Mouse (Mus musculus) liver, embryonic 14.5 days (tissue): Measurements from ENCODE around the gene Cpeb3. TPM values are rescaled to one million over a fixed set of nuclear protein-coding genes. Genes with fewer than 3 reads are reported as not detected.
"Not testable (repeated sequence)": the region's sequence is repeated elsewhere in the genome, so short reads cannot be mapped to it uniquely, and the experiment has no call there.

Experiments
- ATAC-seq: fragments of 200-750 bp; cut with Nextera tagmentation; 2 replicates; pipeline ENCODE4 v1.8.0; 2017; ENCODE audit warnings: moderate number of reproducible peaks, mild to moderate bottlenecking, moderate library complexity; ENCODE audit not compliant: insufficient read depth
- DNase-seq, 3 experiments: peaks; one replicate each; pipeline ENCODE4 v3.0.0-alpha.2; 2012 to 2013; ENCODE audit warnings: low read depth in 3 of 3, low spot score in 3 of 3
- H3K27ac ChIP-seq: fragments of 300-500 bp; sonication (generic); 2 replicates; pipeline ENCODE4 v1.5.1; 2014; ENCODE audit warnings: moderate library complexity, mild to moderate bottlenecking, control low read depth, inconsistent platforms
- H3K27me3 ChIP-seq: fragments of 300-500 bp; sonication (generic); 2 replicates; pipeline ENCODE4 v1.6.1; 2014; ENCODE audit warnings: mild to moderate bottlenecking, low read length, moderate library complexity; ENCODE audit not compliant: control insufficient read depth, insufficient read depth
- H3K36me3 ChIP-seq: fragments of 300-500 bp; sonication (generic); replicated peaks from 2 replicates; pipeline ENCODE4 v1.6.1; 2014; ENCODE audit warnings: low read depth; ENCODE audit not compliant: control insufficient read depth, insufficient read depth
- H3K4me1 ChIP-seq, 2 experiments: fragments of 200-500 bp in 1 of 2; fragments of 300-500 bp in 1 of 2; sonication (generic) in 1 of 2; replicated peaks; 2 replicates each; pipeline ENCODE4 v1.6.1; 2012 to 2014; ENCODE audit warnings: antibody characterized with exemption in 1 of 2, inconsistent platforms in 1 of 2, low read length in 1 of 2; ENCODE audit not compliant: control insufficient read depth in 2 of 2, insufficient read depth in 2 of 2
- H3K4me2 ChIP-seq: fragments of 300-500 bp; sonication (generic); 2 replicates; pipeline ENCODE4 v1.6.1; 2014; ENCODE audit warnings: low read depth, mild to moderate bottlenecking, control low read depth, moderate library complexity
- H3K4me3 ChIP-seq, 2 experiments: fragments of 200-500 bp in 1 of 2; fragments of 300-500 bp in 1 of 2; sonication (generic) in 1 of 2; 2 replicates each; pipeline ENCODE4 v1.5.1; 2012 to 2014; ENCODE audit warnings: low read depth in 2 of 2, low read length in 2 of 2, mild to moderate bottlenecking in 2 of 2, control low read depth in 1 of 2, inconsistent platforms in 1 of 2, moderate library complexity in 1 of 2; ENCODE audit not compliant: insufficient read depth in 1 of 2
- H3K9ac ChIP-seq: fragments of 300-500 bp; sonication (generic); replicated peaks from 2 replicates; pipeline ENCODE4 v1.6.1; 2014; ENCODE audit warnings: mild to moderate bottlenecking, control low read depth, moderate library complexity
- H3K9me3 ChIP-seq: fragments of 300-500 bp; sonication (generic); 2 replicates; pipeline ENCODE4 v1.6.1; 2016; ENCODE audit warnings: low read length, mixed read lengths; ENCODE audit not compliant: control insufficient read depth
- CTCF ChIP-seq: IDR thresholded peaks from 2 replicates; pipeline ENCODE4 v1.5.1; 2016; ENCODE audit warnings: antibody characterized with exemption, low read depth, control low read depth
- EP300 ChIP-seq: IDR thresholded peaks from 2 replicates; pipeline ENCODE4 v1.6.1; 2016; ENCODE audit warnings: antibody characterized with exemption, low read depth
- WGBS: fragments of 180-500 bp; shearing (Covaris S2); extraction: QIAGEN DNeasy Blood & Tissue Kit; methylation state at CpG from one replicate; pipeline ENCODE4 v1.1.7; 2014; ENCODE audit not compliant: insufficient replicate concordance; 5-methylcytosine and 5-hydroxymethylcytosine counted together
- polyA plus RNA-seq, 2 experiments: library from polyadenylated mRNA; depleted of rRNA in 1 of 2; stranded (reverse) in 1 of 2; unstranded in 1 of 2; fragments of >200 nt; fragmentation: Nextera tagmentation in 1 of 2; extraction: Ambion mirVana in 1 of 2; gene quantifications; 2 replicates each; pipeline versions ENCODE4 v1.2.1 to v1.2.3; 2012 to 2014

Gene Cpeb3
- polyA plus RNA-seq, 2 experiments: 1.9 to 2.4 TPM

DNA sequence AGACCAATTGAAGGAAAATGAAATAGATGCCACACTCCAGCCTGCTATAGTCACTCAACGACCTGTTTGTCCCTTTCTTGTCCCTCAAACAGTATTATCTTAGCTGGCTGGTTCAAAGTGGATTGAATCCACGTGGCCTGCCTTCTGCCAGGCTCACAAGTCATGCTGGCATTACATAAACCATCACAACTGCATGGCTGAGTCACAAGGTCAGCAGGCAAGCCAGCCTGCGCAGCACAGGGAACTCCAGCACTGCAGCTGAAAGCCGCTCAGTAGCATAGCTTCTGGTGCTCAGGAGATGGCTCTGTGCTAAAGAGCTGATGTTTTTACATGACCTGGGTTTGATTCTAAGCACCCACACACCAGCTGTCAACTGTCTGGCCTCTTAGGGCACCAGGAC, 130.3 kb downstream of the Cpeb3 start:
- no peaks in the 10 kb centered on the region for H3K27me3 ChIP-seq
- no peaks in the 10 kb centered on the region for H3K36me3 ChIP-seq
- H3K27ac ChIP-seq: no peak overlapping the region
- peaks cover 2% of the 10 kb centered on the region in 2 experiments; a peak in 1 of 4 replicates for H3K4me1 ChIP-seq
- no peak for TF ChIP-seq EP300
- no peak for TF ChIP-seq CTCF
- H3K9me3 ChIP-seq: no peaks in the 10 kb centered on the region
- no peak for ATAC-seq
- WGBS: 54% methylated on average over 4 of the region's 4 CpGs
- H3K9ac ChIP-seq: no peak overlapping the region
- H3K4me2 ChIP-seq: no peak overlapping the region
- H3K4me3 ChIP-seq: no peak overlapping the region
- no peak for DNase-seq

DNA sequence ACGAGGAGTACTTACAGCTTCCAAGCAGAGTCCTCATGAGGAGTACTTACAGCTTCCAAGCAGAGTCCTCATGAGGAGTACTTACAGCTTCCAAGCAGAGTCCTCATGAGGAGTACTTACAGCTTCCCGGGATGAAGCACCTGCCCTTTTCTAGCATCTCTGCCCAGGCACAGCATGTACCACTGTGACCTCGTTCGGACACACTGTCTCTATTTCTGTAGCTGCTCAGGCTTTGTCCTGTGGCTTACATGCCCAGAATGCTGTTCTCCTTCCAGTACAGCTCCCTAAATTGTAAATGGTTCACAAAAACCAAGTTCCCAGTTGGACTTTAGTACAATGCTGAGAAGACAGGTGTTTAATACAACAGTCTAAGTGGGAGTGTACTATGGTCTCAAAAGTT, 131.1 kb downstream of the Cpeb3 start:
- WGBS: 75% methylated on average over 4 of the region's 4 CpGs
- H3K27ac ChIP-seq, H3K4me1 ChIP-seq, H3K36me3 ChIP-seq, H3K4me2 ChIP-seq, H3K4me3 ChIP-seq, DNase-seq, ATAC-seq, H3K9me3 ChIP-seq, H3K27me3 ChIP-seq, H3K9ac ChIP-seq: not testable (repeated sequence)

DNA sequence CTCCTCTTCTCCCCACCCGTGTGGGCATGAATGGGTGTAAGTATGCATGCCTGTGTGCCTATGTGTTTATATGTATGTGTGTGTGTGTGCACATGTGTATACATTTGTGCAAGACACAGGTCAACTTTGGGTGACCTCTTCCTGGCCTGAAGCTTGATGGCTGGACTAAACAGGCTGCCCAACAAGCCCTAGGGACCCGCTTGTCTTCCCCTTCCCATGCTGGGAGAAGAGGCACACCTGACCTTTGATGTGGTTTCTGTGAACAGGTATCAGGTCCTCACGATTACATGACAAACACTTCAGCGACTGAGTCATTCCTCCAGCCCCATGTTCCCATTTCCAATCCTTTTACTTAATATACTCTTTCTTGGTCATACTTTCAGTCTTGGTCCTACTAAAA, 131.8 kb downstream of the Cpeb3 start:
- Histone ChIP-seq H3K27me3 (no peaks in the 10 kb centered on the region), H3K4me1 (peaks cover 2 to 3% of the 10 kb centered on the region in 2 experiments; a peak in 1 of 4 replicates), H3K36me3 (no peaks in the 10 kb centered on the region), H3K9me3 (no peaks in the 10 kb centered on the region), H3K4me2 (no peak overlapping the region), H3K27ac (no peak overlapping the region), H3K4me3 (no peak overlapping the region), H3K9ac (no peak overlapping the region)
- TF ChIP-seq EP300: no peak
- no peak for TF ChIP-seq CTCF
- 74% methylated on average over 4 of the region's 4 CpGs for WGBS
- no peak for ATAC-seq
- DNase-seq: no peak

DNA sequence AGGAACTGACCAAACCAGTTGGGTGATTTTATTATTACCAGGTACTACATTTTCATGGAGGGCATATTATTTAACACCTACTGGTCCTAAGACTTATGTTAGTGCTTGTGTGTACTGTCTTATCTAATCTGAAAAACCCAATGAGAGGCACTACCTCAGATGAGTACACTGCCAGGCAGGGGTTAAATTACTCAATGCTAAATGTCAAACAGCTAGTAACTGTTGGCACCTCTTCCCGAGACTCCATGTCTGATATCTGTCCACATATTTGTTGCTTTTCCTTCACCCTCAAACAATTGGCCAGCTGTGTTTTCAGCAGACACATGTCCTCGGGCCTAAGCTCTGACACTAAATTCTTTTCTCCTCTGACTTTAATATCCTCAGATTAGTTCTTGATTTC, 132.3 kb downstream of the Cpeb3 start:
- 45% methylated on average over 2 of the region's 2 CpGs for WGBS
- Histone ChIP-seq H3K4me2 (no peak overlapping the region), H3K27me3 (no peaks in the 10 kb centered on the region), H3K9me3 (no peaks in the 10 kb centered on the region), H3K9ac (no peak overlapping the region), H3K4me1 (peaks cover 2 to 3% of the 10 kb centered on the region in 2 experiments; a peak in 1 of 4 replicates), H3K4me3 (no peak overlapping the region), H3K27ac (no peak overlapping the region), H3K36me3 (no peaks in the 10 kb centered on the region)
- ATAC-seq (no peak), DNase-seq (no peak)
- TF ChIP-seq CTCF (no peak), EP300 (no peak)

DNA sequence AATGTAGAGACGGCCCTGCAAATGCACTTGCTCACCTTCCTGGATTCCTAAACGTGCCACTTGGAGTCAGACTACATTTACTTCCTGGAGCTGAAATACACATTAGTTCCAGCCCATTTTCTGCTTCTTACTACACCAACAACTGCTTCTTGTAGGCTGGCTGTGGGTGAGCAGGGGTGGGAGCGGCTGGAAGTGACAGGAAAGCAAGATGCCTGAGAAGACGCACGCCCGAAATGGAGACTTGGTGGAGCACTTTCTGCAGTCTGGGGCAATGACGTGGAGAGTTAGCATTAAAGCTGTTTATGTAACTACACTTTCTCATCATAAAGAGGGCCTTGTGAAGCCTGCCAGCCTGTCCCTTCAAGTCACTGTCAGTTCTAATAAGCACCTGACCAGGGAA, 132.7 kb downstream of the Cpeb3 start:
- no peaks in the 10 kb centered on the region for H3K27me3 ChIP-seq
- no peak overlapping the region for H3K4me3 ChIP-seq
- H3K36me3 ChIP-seq: no peaks in the 10 kb centered on the region
- WGBS: 69% methylated on average over 7 of the region's 7 CpGs
- DNase-seq (no peak), ATAC-seq (no peak)
- H3K9me3 ChIP-seq: no peaks in the 10 kb centered on the region
- TF ChIP-seq CTCF (no peak), EP300 (no peak)
- peaks cover 2 to 3% of the 10 kb centered on the region in 2 experiments; a peak in 1 of 4 replicates for H3K4me1 ChIP-seq
- H3K27ac ChIP-seq: no peak overlapping the region
- no peak overlapping the region for H3K9ac ChIP-seq
- no peak overlapping the region for H3K4me2 ChIP-seq

DNA sequence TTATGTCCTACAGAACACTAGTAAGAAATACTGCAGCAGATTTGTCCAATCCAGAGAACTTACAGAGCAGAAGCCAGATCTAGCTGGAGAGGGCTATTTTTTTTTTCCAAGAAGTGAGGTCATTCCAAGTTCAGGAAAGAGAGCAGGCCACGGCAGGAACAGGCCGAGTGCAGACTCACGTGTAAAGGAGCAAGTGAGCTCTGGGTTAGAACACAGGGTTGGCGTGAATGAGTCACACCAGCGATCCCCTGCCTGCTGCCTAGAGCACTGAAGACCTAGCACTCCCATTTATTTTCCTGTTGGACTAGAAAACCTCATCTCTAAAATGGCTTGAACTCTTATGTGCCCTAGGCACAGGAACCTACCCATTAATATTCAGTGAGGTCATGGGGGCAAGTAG, 133.7 kb downstream of the Cpeb3 start:
- Histone ChIP-seq H3K9ac (no peak overlapping the region), H3K4me2 (no peak overlapping the region), H3K27ac (no peak overlapping the region), H3K9me3 (no peaks in the 10 kb centered on the region), H3K4me3 (no peak overlapping the region), H3K4me1 (peaks cover 2 to 3% of the 10 kb centered on the region in 2 experiments; a peak in 1 of 4 replicates), H3K27me3 (no peaks in the 10 kb centered on the region), H3K36me3 (no peaks in the 10 kb centered on the region)
- no peak for ATAC-seq
- TF ChIP-seq EP300 (no peak), CTCF (no peak)
- 72% methylated on average over 5 of the region's 5 CpGs for WGBS
- no peak for DNase-seq
